Mouse (Mus musculus) ovary, adult 10 weeks (tissue): ENCODE data around the gene Ccr10. TPM values are rescaled to one million over a fixed set of nuclear protein-coding genes. Genes with fewer than 3 reads are reported as not detected.

Experiments used
- polyA plus RNA-seq: library from polyadenylated mRNA; stranded (reverse); fragments of 350-450 nt; fragmentation: Illumina TruSeq; extraction: RNeasy Lipid Tissue Mini Kit (QIAGEN cat#74804); gene quantifications from one replicate; pipeline ENCODE4 v1.2.3, GENCODE M21; 2014

Ccr10 gene
- not detected for polyA plus RNA-seq

GRCm38 (mm10) chr11:101174851-101175628 is at the start of gene Ccr10:
Ccr10 (minus strand) TSS chr11:101175443.

GRCm38 (mm10) chr11:101170811-101171610 is 4.2 kb downstream of the Ccr10 start, which contains the start of gene Plekhh3:
Plekhh3 (minus strand) TSS chr11:101171351.

GRCm38 (mm10) chr11:101170354-101170810 is 4.9 kb downstream of the Ccr10 start, which contains the start of gene Cntnap1:
Cntnap1 (plus strand) TSS chr11:101170523.

GRCm38 (mm10) chr11:101155728-101156371 is 19.4 kb downstream of the Ccr10 start, which contains the start of gene Tubg2:
Tubg2 (plus strand) TSS chr11:101155907.

Other genes with a start within 250 kb of the Ccr10 start
- gene Stat3, start 235.9 kb downstream of the Ccr10 start, polyA plus RNA-seq, result 20.3 TPM
- gene Cavin1, start 204.6 kb downstream of the Ccr10 start, polyA plus RNA-seq, result 186 TPM
- 64.6 TPM for gene Atp6v0a1, start 166.0 kb downstream of the Ccr10 start, polyA plus RNA-seq
- 1.3 TPM for gene Naglu, start 105.4 kb downstream of the Ccr10 start, polyA plus RNA-seq
- gene Hsd17b1, start 97.0 kb downstream of the Ccr10 start, polyA plus RNA-seq, result 159 TPM
- 6.9 TPM for gene Coasy, start 92.9 kb downstream of the Ccr10 start, polyA plus RNA-seq
- 28.9 TPM for gene Mlx, start 88.2 kb downstream of the Ccr10 start, polyA plus RNA-seq
- gene Psmc3ip, start 80.0 kb downstream of the Ccr10 start, polyA plus RNA-seq, result 10.6 TPM
- 48.5 TPM for gene Retreg3, start 55.5 kb downstream of the Ccr10 start, polyA plus RNA-seq
- 1.2 TPM for gene Tubg1, start 55.5 kb downstream of the Ccr10 start, polyA plus RNA-seq
- gene Tubg2, start 19.5 kb downstream of the Ccr10 start, polyA plus RNA-seq, result not detected
- 0.48 TPM for gene Cntnap1, start 4.9 kb downstream of the Ccr10 start, polyA plus RNA-seq
- 0.48 TPM for gene Plekhh3, start 4.1 kb downstream of the Ccr10 start, polyA plus RNA-seq
- 28.3 TPM for gene Ezh1, start 51.0 kb upstream of the Ccr10 start, polyA plus RNA-seq
- 10.1 TPM for gene Ramp2, start 70.6 kb upstream of the Ccr10 start, polyA plus RNA-seq
- gene Vps25, start 78.3 kb upstream of the Ccr10 start, polyA plus RNA-seq, result 62.5 TPM
- gene Wnk4, start 85.1 kb upstream of the Ccr10 start, polyA plus RNA-seq, result not detected
- 1.3 TPM for gene Cntd1, start 103.6 kb upstream of the Ccr10 start, polyA plus RNA-seq
- gene Coa3, start 103.7 kb upstream of the Ccr10 start, polyA plus RNA-seq, result 3.5 TPM
- 83.0 TPM for gene Becn1, start 126.8 kb upstream of the Ccr10 start, polyA plus RNA-seq
- gene Psme3, start 140.8 kb upstream of the Ccr10 start, polyA plus RNA-seq, result 240 TPM
- 0.26 TPM for gene Aoc2, start 149.6 kb upstream of the Ccr10 start, polyA plus RNA-seq
- 59.7 TPM for gene Aoc3, start 155.2 kb upstream of the Ccr10 start, polyA plus RNA-seq
- not detected for gene G6pc, start 192.1 kb upstream of the Ccr10 start, polyA plus RNA-seq
- 8.1 TPM for gene Aarsd1, start 242.2 kb upstream of the Ccr10 start, polyA plus RNA-seq
- gene Gm27029, start 249.4 kb upstream of the Ccr10 start, polyA plus RNA-seq, result not detected
- 3.1 TPM for gene Rundc1, start 249.6 kb upstream of the Ccr10 start, polyA plus RNA-seq
- gene Ptges3l, start 249.9 kb upstream of the Ccr10 start, polyA plus RNA-seq, result 3.0 TPM